Mouse (Mus musculus): ENCODE results near the gene Htra1. TPM values are rescaled to one million over a fixed set of nuclear protein-coding genes. Genes with fewer than 3 reads are reported as not detected.

The Htra1 gene
- not detected for total RNA-seq (2023)

DNA sequence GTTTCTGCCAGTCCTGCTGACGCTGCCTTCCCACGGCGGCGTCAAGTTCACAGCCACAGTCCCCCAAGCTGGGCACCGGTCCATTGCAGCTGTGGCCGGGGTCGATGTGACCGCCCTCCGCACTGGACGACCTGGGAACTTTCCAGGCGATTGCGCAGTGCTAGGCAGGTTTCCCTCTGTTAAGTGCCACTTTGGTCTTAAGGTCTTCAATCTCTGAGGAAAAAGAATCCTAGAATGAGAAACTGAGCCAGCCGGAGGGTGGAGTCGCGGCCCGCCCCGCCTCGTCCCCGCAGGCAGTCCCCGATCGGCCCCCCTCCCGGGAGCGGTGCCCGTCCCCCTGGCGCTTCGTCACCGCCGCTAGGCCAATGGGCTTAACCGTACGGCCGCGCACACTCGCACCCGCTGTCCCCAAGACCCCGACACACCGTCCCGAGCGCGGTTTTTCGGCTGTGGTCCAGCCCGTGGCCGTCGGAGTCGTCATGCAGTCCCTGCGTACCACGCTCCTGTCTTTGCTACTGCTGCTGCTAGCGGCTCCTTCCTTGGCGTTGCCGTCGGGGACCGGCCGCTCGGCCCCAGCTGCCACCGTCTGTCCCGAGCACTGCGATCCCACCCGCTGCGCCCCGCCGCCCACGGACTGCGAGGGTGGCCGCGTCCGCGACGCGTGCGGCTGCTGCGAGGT lies at the start of gene Htra1:
Gene Htra1, plus strand, starts transcription at position 319 of the 679 bp plus-strand sequence.

DNA sequence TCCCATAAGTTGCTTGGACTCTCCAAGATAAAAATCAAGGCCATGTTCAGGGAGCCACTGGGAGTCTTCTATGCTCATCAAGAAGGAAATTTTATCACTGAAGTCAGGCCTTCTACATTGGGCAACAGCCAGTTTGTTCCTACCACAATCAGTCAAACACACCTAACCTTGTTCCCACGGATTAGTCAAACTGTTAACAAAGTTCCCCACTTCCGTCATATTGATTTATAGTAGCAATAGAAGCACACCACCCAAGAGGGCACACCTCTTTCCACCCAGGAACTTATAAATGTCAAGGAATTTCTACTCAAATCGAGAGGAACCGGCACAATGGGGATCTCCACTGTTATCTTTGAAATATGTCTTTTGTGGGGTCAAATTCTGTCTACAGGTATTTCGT lies 95.8 kb downstream of the Htra1 start, which contains the start of gene Dmbt1:
Gene Dmbt1, plus strand, starts transcription at position 299 of the 400 bp plus-strand sequence.

Other genes with a start within 250 kb of the Htra1 start
- gene Btbd16, start 162.0 kb upstream of the Htra1 start, total RNA-seq (2023) = not detected
- gene Plekha1, start 70.4 kb upstream of the Htra1 start, total RNA-seq (2023) = 10 to 100 TPM; 47.9 to 55.4 TPM
- gene Dmbt1, start 95.9 kb downstream of the Htra1 start, total RNA-seq (2023) = under 1 TPM; 0.09 to 0.17 TPM
- not detected for gene 4933402N03Rik, start 210.2 kb downstream of the Htra1 start, total RNA-seq (2023)
- not detected for gene 5430419D17Rik, start 238.3 kb downstream of the Htra1 start, total RNA-seq (2023)

Data from B cell, adult 67 days (primary cell).